Mouse (Mus musculus) neutrophil, adult 5-6 weeks (primary cell): Measurements from ENCODE around the gene Psmf1. TPM values are rescaled to one million over a fixed set of nuclear protein-coding genes. Genes with fewer than 3 reads are reported as not detected.

ENCODE experiments used
- total RNA-seq: library from RNA; stranded (forward); fragments of 200-1000 nt; gene quantifications from 2 replicates; pipeline ENCODE4 v1.2.3, GENCODE M21; 2017

Gene Psmf1
- total RNA-seq, 1 experiment from 2014 or later: 11.4 TPM

Other genes with a start within 250 kb of the Psmf1 start
- 12.9 and 15.8 TPM in 2 replicates for gene Fkbp1a, start 201.7 kb downstream of the Psmf1 start, total RNA-seq
- gene Sdcbp2, start 171.6 kb downstream of the Psmf1 start, total RNA-seq: 0.25 and 1.6 TPM in 2 replicates
- gene Snph, start 111.6 kb downstream of the Psmf1 start, total RNA-seq: not detected in 2 replicates
- not detected in 2 replicates for gene Rad21l, start 75.7 kb downstream of the Psmf1 start, total RNA-seq
- not detected in 2 replicates for gene Tmem74b, start 42.2 kb downstream of the Psmf1 start, total RNA-seq
- gene Rspo4, start 98.7 kb upstream of the Psmf1 start, total RNA-seq: not detected in 2 replicates
- gene Angpt4, start 167.0 kb upstream of the Psmf1 start, total RNA-seq: not detected in 2 replicates
- gene Fam110a, start 236.0 kb upstream of the Psmf1 start, total RNA-seq: 5.3 and 7.4 TPM in 2 replicates